Mouse (Mus musculus) MEL (cell line): ENCODE results near the gene Zfp771.

Experiments
- CTCF ChIP-seq, 3 experiments: IDR thresholded peaks in 2 of 3; conservative IDR thresholded peaks in 1 of 3; 2 replicates each; pipeline ENCODE4 v1.5.1; 2011 to 2012; ENCODE audit warnings: low read length in 3 of 3, low read depth in 2 of 3, mild to moderate bottlenecking in 2 of 3, improper control_type of control experiment in 1 of 3, inconsistent platforms in 1 of 3, mixed read lengths in 1 of 3, moderate library complexity in 1 of 3; ENCODE audit not compliant: control insufficient read depth in 1 of 3, insufficient read depth in 1 of 3, poor library complexity in 1 of 3, severe bottlenecking in 1 of 3
- KAT2A ChIP-seq: conservative IDR thresholded peaks from 2 replicates; pipeline ENCODE4 v1.6.1; 2012; ENCODE audit warnings: low read depth, low read length, improper control_type of control experiment, inconsistent platforms
- NELFE ChIP-seq: IDR thresholded peaks from 2 replicates; pipeline ENCODE4 v1.6.1; 2011; ENCODE audit warnings: low read depth, low read length, improper control_type of control experiment
- POLR2A ChIP-seq, 2 experiments: IDR thresholded peaks; 2 replicates each; pipeline ENCODE4 v1.6.1; 2011 to 2012; ENCODE audit warnings: low read length in 2 of 2, mild to moderate bottlenecking in 2 of 2, control low read depth in 1 of 2, improper control_type of control experiment in 1 of 2, low read depth in 1 of 2, moderate library complexity in 1 of 2; ENCODE audit not compliant: control insufficient read depth in 1 of 2, insufficient read depth in 1 of 2, poor library complexity in 1 of 2
- POLR2AphosphoS5 ChIP-seq: IDR thresholded peaks from 2 replicates; pipeline ENCODE4 v1.6.1; 2012; ENCODE audit warnings: low read depth, borderline replicate concordance, mild to moderate bottlenecking, inconsistent platforms, low read length, moderate library complexity, mixed read lengths
- RAD21 ChIP-seq: IDR thresholded peaks from 2 replicates; pipeline ENCODE4 v1.6.1; 2011; ENCODE audit warnings: mild to moderate bottlenecking, low read depth, low read length, improper control_type of control experiment
- USF1 ChIP-seq: IDR thresholded peaks from 2 replicates; pipeline ENCODE4 v1.6.1; 2014; ENCODE audit warnings: low read depth, mild to moderate bottlenecking, inconsistent platforms, low read length, improper control_type of control experiment, moderate library complexity
- USF2 ChIP-seq, 2 experiments: IDR thresholded peaks; 2 replicates each; pipeline ENCODE4 v1.6.1; 2011 to 2012; ENCODE audit warnings: improper control_type of control experiment in 2 of 2, low read length in 2 of 2, borderline replicate concordance in 1 of 2, inconsistent platforms in 1 of 2, low read depth in 1 of 2, mild to moderate bottlenecking in 1 of 2; ENCODE audit not compliant: insufficient read depth in 1 of 2
- ZC3H11A ChIP-seq: IDR thresholded peaks from 2 replicates; pipeline ENCODE4 v1.6.1; 2012; ENCODE audit warnings: low read depth, mild to moderate bottlenecking, inconsistent platforms, low read length, improper control_type of control experiment

DNA sequence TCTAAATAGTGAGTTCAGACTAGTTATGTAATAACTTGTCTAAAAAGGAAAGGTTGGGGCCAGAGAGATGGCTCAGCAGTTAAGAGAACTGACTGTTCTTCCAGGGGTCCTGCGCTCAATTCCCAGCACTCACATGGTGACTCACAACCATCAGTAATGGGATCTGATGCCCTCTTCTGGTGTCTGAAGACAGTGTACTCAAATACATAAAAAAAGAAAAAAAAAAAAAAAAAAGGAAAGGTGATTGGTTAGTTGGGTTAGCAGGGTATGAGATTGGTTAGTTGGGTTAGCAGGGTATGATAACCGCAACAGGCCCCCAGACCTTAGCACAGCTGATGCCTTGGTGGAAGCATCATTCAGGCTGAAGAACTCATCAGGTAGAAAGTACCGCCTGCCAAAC, 19.5 kb downstream of the Zfp771 start:
- TF ChIP-seq KAT2A (no peak), ZC3H11A (no peak), CTCF (IDR thresholded peaks at IDR 0.05 in 2 of 3, conservative IDR thresholded peaks at IDR 0.05 in 1 of 3; ENCODE audit: control insufficient read depth in 1 of 3, insufficient read depth in 1 of 3, low read depth in 2 of 3, low read length in 3 of 3, poor library complexity in 1 of 3, severe bottlenecking in 1 of 3) (no peak), USF2 (IDR thresholded peaks at IDR 0.05; ENCODE audit: borderline replicate concordance in 1 of 2, insufficient read depth in 1 of 2, low read depth in 1 of 2, low read length in 2 of 2) (no peak), USF1 (no peak), NELFE (no peak), POLR2AphosphoS5 (no peak), POLR2A (IDR thresholded peaks at IDR 0.05; ENCODE audit: control insufficient read depth in 1 of 2, insufficient read depth in 1 of 2, low read depth in 1 of 2, low read length in 2 of 2, poor library complexity in 1 of 2) (no peak), RAD21 (no peak)
